ENCODE assay signal across 11 mouse cellular contexts in the genomic region with DNA sequence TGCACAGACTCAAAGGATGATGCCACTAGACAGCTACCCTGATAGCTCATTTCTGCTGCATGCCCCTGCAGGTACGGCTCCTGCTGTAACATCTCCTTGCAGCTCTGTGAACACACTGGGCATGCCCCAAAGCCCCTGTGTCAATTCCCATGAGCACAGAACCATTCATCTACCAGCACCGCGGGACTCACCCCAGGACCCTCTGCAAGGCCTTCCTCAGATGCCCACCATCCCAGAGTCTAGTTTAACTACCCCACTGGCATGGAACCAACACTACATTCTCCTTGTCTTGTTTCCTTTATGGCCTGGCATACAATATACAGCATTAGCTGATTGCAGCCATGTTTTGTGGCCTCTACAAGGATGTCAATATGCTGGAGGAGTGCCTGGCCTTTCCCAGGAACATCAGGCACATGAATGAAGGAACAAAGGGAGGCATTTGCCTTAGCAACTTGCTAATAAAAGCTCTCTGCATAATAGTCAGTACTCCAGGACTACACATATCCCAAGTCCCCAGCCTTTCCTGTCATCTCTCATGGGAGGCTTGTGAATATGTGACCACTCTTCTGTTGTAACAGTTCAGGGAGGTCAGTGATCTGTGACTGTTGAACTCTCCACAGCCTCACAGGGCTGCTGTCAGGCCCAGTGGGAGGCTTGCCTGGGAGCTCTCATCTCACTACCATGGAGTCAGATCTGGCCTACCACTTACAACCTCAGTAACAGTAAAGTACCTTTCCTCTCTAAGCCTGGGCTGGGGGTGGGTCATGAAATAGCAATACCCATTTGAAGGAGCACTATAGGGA.
DNase-seq lines count a peak whose midpoint lies in the region; ATAC-seq and TF ChIP-seq lines count a peak whose summit lies in the region.
"Had no signal": no experiment of that assay in that cellular context is flagged by ENCODE, and none has a peak within 500 bp of the region (broad histone marks: within the 10 kb centered on the region; RNA-seq: fewer than 3 reads in every experiment).

No protein-coding gene starts in this region.

- H3K4me3 ChIP-seq in layer of hippocampus, adult 2 months, result no peak overlapping the region
- H3K4me3 ChIP-seq in hindbrain, embryonic 13.5 days, result no peak overlapping the region
- no peak overlapping the region for H3K4me3 ChIP-seq in liver, postnatal 0 days (ENCODE audit: low read depth, low read length)
- H3K4me3 ChIP-seq: forebrain, embryonic 12.5 days had no signal

- TF ChIP-seq CTCF in layer of hippocampus, adult 2 months (conservative IDR thresholded peaks at IDR 0.05), result no peak
- TF ChIP-seq CTCF in liver, postnatal 0 days (IDR thresholded peaks at IDR 0.05; ENCODE audit: low read depth), result no peak

- H3K4me2 ChIP-seq in hindbrain, embryonic 13.5 days, result no peak overlapping the region
- H3K4me2 ChIP-seq in liver, postnatal 0 days (ENCODE audit: low read depth, low read length), result no peak overlapping the region
- H3K4me2 ChIP-seq: forebrain, embryonic 12.5 days had no signal

- 57% methylated on average over 3 of the region's 3 CpGs for WGBS in hindbrain, embryonic 13.5 days
- 85% methylated on average over 3 of the region's 3 CpGs for WGBS in liver, postnatal 0 days (ENCODE audit: insufficient replicate concordance)

- peaks cover 25% of the 10 kb centered on the region for H3K4me1 ChIP-seq in hindbrain, embryonic 13.5 days (replicated peaks)
- H3K4me1 ChIP-seq in liver, postnatal 0 days (ENCODE audit: insufficient read depth), result no peaks in the 10 kb centered on the region

- H3K9ac ChIP-seq in hindbrain, embryonic 13.5 days, result no peak overlapping the region
- no peak overlapping the region for H3K9ac ChIP-seq in liver, postnatal 0 days (replicated peaks)
- H3K9ac ChIP-seq: forebrain, embryonic 12.5 days had no signal

- no peaks in the 10 kb centered on the region for H3K36me3 ChIP-seq in hindbrain, embryonic 13.5 days
- no peaks in the 10 kb centered on the region for H3K36me3 ChIP-seq in liver, postnatal 0 days (replicated peaks; ENCODE audit: insufficient read depth, low read length)
- H3K36me3 ChIP-seq: forebrain, embryonic 12.5 days had no signal

- TF ChIP-seq EP300 in liver, postnatal 0 days (IDR thresholded peaks at IDR 0.05; ENCODE audit: low read depth), result no peak

- peak overlapping the region; percentile 70 for H3K27ac ChIP-seq in layer of hippocampus, adult 2 months
- peak overlapping the region; percentile 64 for H3K27ac ChIP-seq in hindbrain, embryonic 13.5 days
- no peak overlapping the region for H3K27ac ChIP-seq in liver, postnatal 0 days (ENCODE audit: low read depth)
- H3K27ac ChIP-seq: forebrain, embryonic 12.5 days had no signal

- peak; percentile 53 for DNase-seq in cerebellum, adult 9-11 months
- DNase-seq in cerebellum, postnatal 4 days (ENCODE audit: low spot score in 2 of 2), result no peak
- no peak for DNase-seq in layer of hippocampus, adult 2 months (ENCODE audit: low spot score in 2 of 2)
- no peak for DNase-seq in layer of hippocampus, adult 8-10 months (ENCODE audit: low spot score in 2 of 2)
- DNase-seq in liver, postnatal 0 days, result no peak
- DNase-seq in right cerebral cortex, adult 2 months (ENCODE audit: low spot score in 2 of 2), result no peak
- no peak for DNase-seq in adrenal gland, adult 18-20 months (ENCODE audit: low spot score in 2 of 2)
- DNase-seq: adrenal gland, postnatal 36 days; right cerebral cortex, postnatal 14 days had no signal

- H3K27me3 ChIP-seq in hindbrain, embryonic 13.5 days, result no peaks in the 10 kb centered on the region
- H3K27me3 ChIP-seq in liver, postnatal 0 days (ENCODE audit: insufficient read depth, low read length), result no peaks in the 10 kb centered on the region
- H3K27me3 ChIP-seq: forebrain, embryonic 12.5 days had no signal

- ATAC-seq in hindbrain, embryonic 13.5 days (ENCODE audit: low FRiP score), result no peak
- peak; percentile 77 for ATAC-seq in liver, postnatal 0 days

- H3K9me3 ChIP-seq in hindbrain, embryonic 13.5 days, result no peaks in the 10 kb centered on the region
- no peaks in the 10 kb centered on the region for H3K9me3 ChIP-seq in liver, postnatal 0 days (ENCODE audit: low read length)
- H3K9me3 ChIP-seq: forebrain, embryonic 12.5 days had no signal
